Mouse (Mus musculus) heart, embryonic 12.5 days (tissue): ENCODE measurements around the gene Rictor. TPM values are rescaled to one million over a fixed set of nuclear protein-coding genes. Genes with fewer than 3 reads are reported as not detected.

ENCODE experiments used
- ATAC-seq: fragments of 200-750 bp; cut with Nextera tagmentation; 2 replicates; pipeline ENCODE4 v1.8.0; 2017; ENCODE audit warnings: moderate TSS enrichment, moderate library complexity; ENCODE audit not compliant: insufficient number of reproducible peaks, low FRiP score
- H3K27ac ChIP-seq: fragments of 300-500 bp; sonication (generic); 2 replicates; pipeline ENCODE4 v1.5.1; 2016; ENCODE audit warnings: mild to moderate bottlenecking, moderate library complexity; ENCODE audit not compliant: poor library complexity, severe bottlenecking
- H3K27me3 ChIP-seq: fragments of 300-500 bp; sonication (generic); replicated peaks from 2 replicates; pipeline ENCODE4 v1.6.1; 2016; ENCODE audit warnings: mild to moderate bottlenecking, moderate library complexity
- H3K36me3 ChIP-seq: fragments of 300-500 bp; sonication (generic); 2 replicates; pipeline ENCODE4 v1.6.1; 2016; ENCODE audit warnings: mild to moderate bottlenecking, moderate library complexity
- H3K4me1 ChIP-seq: fragments of 300-500 bp; sonication (generic); replicated peaks from 2 replicates; pipeline ENCODE4 v1.6.1; 2016; ENCODE audit warnings: mild to moderate bottlenecking
- H3K4me2 ChIP-seq: fragments of 300-500 bp; sonication (generic); 2 replicates; pipeline ENCODE4 v1.6.1; 2016; ENCODE audit warnings: mild to moderate bottlenecking, moderate library complexity
- H3K4me3 ChIP-seq: fragments of 300-500 bp; sonication (generic); 2 replicates; pipeline ENCODE4 v1.5.1; 2016; ENCODE audit warnings: mild to moderate bottlenecking
- H3K9ac ChIP-seq: fragments of 300-500 bp; sonication (generic); 2 replicates; pipeline ENCODE4 v1.6.1; 2016; ENCODE audit warnings: mild to moderate bottlenecking, moderate library complexity
- H3K9me3 ChIP-seq: fragments of 300-500 bp; sonication (generic); replicated peaks from 2 replicates; pipeline ENCODE4 v1.6.1; 2016; ENCODE audit warnings: mild to moderate bottlenecking, moderate library complexity
- WGBS: fragments of 180-500 bp; shearing (Covaris S2); methylation state at CpG from one replicate; pipeline ENCODE4 v1.1.7; 2016; 5-methylcytosine and 5-hydroxymethylcytosine counted together
- polyA plus RNA-seq: library from polyadenylated mRNA; unstranded; fragments of >200 nt; fragmentation: Nextera tagmentation; extraction: Ambion mirVana; gene quantifications from 2 replicates; pipeline ENCODE4 v1.2.1, GENCODE M21; 2016

The Rictor gene
- polyA plus RNA-seq, 1 experiment from 2014 or later, result 33.5 TPM

GRCm38 (mm10) chr15:6709618-6710017 lies 1.4 kb downstream of the Rictor start:
- Histone ChIP-seq H3K27me3 (no peaks in the 10 kb centered on the region), H3K27ac (no peak overlapping the region), H3K9ac (peak overlapping the region; percentile 89), H3K36me3 (no peaks in the 10 kb centered on the region), H3K4me1 (peaks cover 43% of the 10 kb centered on the region), H3K9me3 (no peaks in the 10 kb centered on the region), H3K4me3 (peak overlapping the region; percentile 99), H3K4me2 (peak overlapping the region; percentile 96)
- no peak for ATAC-seq
- 26% methylated on average over 8 of the region's 8 CpGs for WGBS

GRCm38 (mm10) chr15:6710341-6710740 lies 2.2 kb downstream of the Rictor start:
- Histone ChIP-seq H3K9ac (no peak overlapping the region), H3K4me3 (no peak overlapping the region), H3K4me1 (peaks cover 49% of the 10 kb centered on the region), H3K36me3 (no peaks in the 10 kb centered on the region), H3K4me2 (no peak overlapping the region), H3K27ac (no peak overlapping the region), H3K9me3 (no peaks in the 10 kb centered on the region), H3K27me3 (no peaks in the 10 kb centered on the region)
- no peak for ATAC-seq
- 76% methylated on average over 7 of the region's 7 CpGs for WGBS

GRCm38 (mm10) chr15:6711226-6711625 lies 3.0 kb downstream of the Rictor start:
- ATAC-seq, result no peak
- H3K4me1 ChIP-seq, result peaks cover 47% of the 10 kb centered on the region
- 64% methylated on average over 7 of the region's 7 CpGs for WGBS
- no peak overlapping the region for H3K4me2 ChIP-seq
- H3K27me3 ChIP-seq, result no peaks in the 10 kb centered on the region
- no peak overlapping the region for H3K4me3 ChIP-seq
- H3K9me3 ChIP-seq, result no peaks in the 10 kb centered on the region
- no peak overlapping the region for H3K9ac ChIP-seq
- no peak overlapping the region for H3K27ac ChIP-seq
- H3K36me3 ChIP-seq, result no peaks in the 10 kb centered on the region

GRCm38 (mm10) chr15:6714819-6715218 lies 6.6 kb downstream of the Rictor start:
- Histone ChIP-seq H3K4me2 (peak overlapping the region; percentile 60), H3K9ac (no peak overlapping the region), H3K36me3 (0 out of 2 replicates have a peak, but pooled peaks cover 3% of the 10 kb centered on the region), H3K27me3 (no peaks in the 10 kb centered on the region), H3K4me1 (peaks cover 56% of the 10 kb centered on the region), H3K9me3 (no peaks in the 10 kb centered on the region), H3K4me3 (peak overlapping the region; percentile 19), H3K27ac (peak overlapping the region; percentile 70; the same call in 1 of the 2 replicates)
- 12% methylated on average over 7 of the region's 7 CpGs for WGBS
- ATAC-seq, result peak; percentile 76

GRCm38 (mm10) chr15:6715237-6715636 lies 7.1 kb downstream of the Rictor start:
- H3K27me3 ChIP-seq, result no peaks in the 10 kb centered on the region
- H3K9me3 ChIP-seq, result no peaks in the 10 kb centered on the region
- H3K27ac ChIP-seq, result peak overlapping the region; percentile 70; the same call in 1 of the 2 replicates
- 24% methylated on average over 6 of the region's 6 CpGs for WGBS
- H3K4me2 ChIP-seq, result peak overlapping the region; percentile 60
- peak overlapping the region; percentile 48; the same call in 1 of the 2 replicates for H3K9ac ChIP-seq
- ATAC-seq, result 0 out of 2 replicates have a peak, but pooled peaks have one; percentile 61
- H3K4me1 ChIP-seq, result peaks cover 55% of the 10 kb centered on the region
- H3K4me3 ChIP-seq, result peak overlapping the region; percentile 19
- 0 out of 2 replicates have a peak, but pooled peaks cover 4% of the 10 kb centered on the region for H3K36me3 ChIP-seq

GRCm38 (mm10) chr15:6721385-6721784 lies 13.2 kb downstream of the Rictor start:
- Histone ChIP-seq H3K9ac (no peak overlapping the region), H3K9me3 (no peaks in the 10 kb centered on the region), H3K4me1 (peaks cover 29% of the 10 kb centered on the region), H3K36me3 (0 out of 2 replicates have a peak, but pooled peaks cover 4% of the 10 kb centered on the region), H3K4me2 (no peak overlapping the region), H3K27me3 (no peaks in the 10 kb centered on the region), H3K27ac (no peak overlapping the region), H3K4me3 (no peak overlapping the region)
- 75% methylated on average over 2 of the region's 2 CpGs for WGBS
- ATAC-seq, result no peak

GRCm38 (mm10) chr15:6721802-6722201 lies 13.6 kb downstream of the Rictor start:
- 78% methylated on average over 4 of the region's 4 CpGs for WGBS
- ATAC-seq, result no peak

GRCm38 (mm10) chr15:6722405-6723176 lies 14.4 kb downstream of the Rictor start:
- H3K36me3 ChIP-seq, result 0 out of 2 replicates have a peak, but pooled peaks cover 4% of the 10 kb centered on the region
- H3K27me3 ChIP-seq, result no peaks in the 10 kb centered on the region
- H3K4me1 ChIP-seq, result peaks cover 24% of the 10 kb centered on the region
- WGBS, result 83% methylated on average over 11 of the region's 11 CpGs
- no peak for ATAC-seq
- H3K4me2 ChIP-seq, result no peak overlapping the region
- H3K9ac ChIP-seq, result no peak overlapping the region
- H3K27ac ChIP-seq, result no peak overlapping the region
- no peak overlapping the region for H3K4me3 ChIP-seq
- no peaks in the 10 kb centered on the region for H3K9me3 ChIP-seq

More at GRCm38 (mm10) chr15:6721802-6722201, 13.6 kb downstream of the Rictor start:
- Histone ChIP-seq H3K4me1 (peaks cover 28% of the 10 kb centered on the region), H3K9me3 (no peaks in the 10 kb centered on the region), H3K27ac (no peak overlapping the region), H3K27me3 (no peaks in the 10 kb centered on the region), H3K4me3 (no peak overlapping the region), H3K4me2 (no peak overlapping the region), H3K9ac (no peak overlapping the region), H3K36me3 (0 out of 2 replicates have a peak, but pooled peaks cover 4% of the 10 kb centered on the region)

- H3K27ac ChIP-seq, result no peak overlapping the region
- no peak overlapping the region for H3K4me2 ChIP-seq
- no peaks in the 10 kb centered on the region for H3K9me3 ChIP-seq
- 0 out of 2 replicates have a peak, but pooled peaks cover 4% of the 10 kb centered on the region for H3K36me3 ChIP-seq
- no peaks in the 10 kb centered on the region for H3K27me3 ChIP-seq
- H3K9ac ChIP-seq, result no peak overlapping the region
- peaks cover 24% of the 10 kb centered on the region for H3K4me1 ChIP-seq
- no peak overlapping the region for H3K4me3 ChIP-seq
- ATAC-seq, result no peak
These were observed 15.2 kb downstream of the Rictor start for GRCm38 (mm10) chr15:6723338-6723737.

GRCm38 (mm10) chr15:6724442-6724841 lies 16.3 kb downstream of the Rictor start:
- Histone ChIP-seq H3K27me3 (no peaks in the 10 kb centered on the region), H3K9me3 (no peaks in the 10 kb centered on the region), H3K4me1 (peaks cover 17% of the 10 kb centered on the region), H3K27ac (no peak overlapping the region), H3K4me2 (no peak overlapping the region), H3K9ac (no peak overlapping the region), H3K36me3 (0 out of 2 replicates have a peak, but pooled peaks cover 4% of the 10 kb centered on the region), H3K4me3 (no peak overlapping the region)
- 63% methylated on average over 1 of the region's 1 CpGs for WGBS
- ATAC-seq, result no peak

- H3K36me3 ChIP-seq, result no peaks in the 10 kb centered on the region
- H3K27me3 ChIP-seq, result no peaks in the 10 kb centered on the region
- H3K4me2 ChIP-seq, result no peak overlapping the region
- H3K27ac ChIP-seq, result no peak overlapping the region
- no peak for ATAC-seq
- no peaks in the 10 kb centered on the region for H3K9me3 ChIP-seq
- no peak overlapping the region for H3K9ac ChIP-seq
- H3K4me3 ChIP-seq, result no peak overlapping the region
- H3K4me1 ChIP-seq, result peaks cover 17% of the 10 kb centered on the region
- WGBS, result 72% methylated on average over 5 of the region's 5 CpGs
These were observed 18.1 kb downstream of the Rictor start for GRCm38 (mm10) chr15:6726130-6726808.
